Mouse (Mus musculus) embryonic fibroblast, embryonic 13.5 days (primary cell): Measurements from ENCODE around the gene Palld.

Source experiments
- CTCF ChIP-seq: IDR thresholded peaks from 2 replicates; pipeline ENCODE4 v1.5.1; 2011; ENCODE audit warnings: mild to moderate bottlenecking, control low read depth, low read length, moderate library complexity, borderline replicate concordance; ENCODE audit not compliant: insufficient read depth
- POLR2A ChIP-seq: IDR thresholded peaks from 2 replicates; pipeline ENCODE4 v1.6.1; 2011; ENCODE audit warnings: low read depth, mild to moderate bottlenecking, control low read depth, low read length, moderate library complexity

DNA sequence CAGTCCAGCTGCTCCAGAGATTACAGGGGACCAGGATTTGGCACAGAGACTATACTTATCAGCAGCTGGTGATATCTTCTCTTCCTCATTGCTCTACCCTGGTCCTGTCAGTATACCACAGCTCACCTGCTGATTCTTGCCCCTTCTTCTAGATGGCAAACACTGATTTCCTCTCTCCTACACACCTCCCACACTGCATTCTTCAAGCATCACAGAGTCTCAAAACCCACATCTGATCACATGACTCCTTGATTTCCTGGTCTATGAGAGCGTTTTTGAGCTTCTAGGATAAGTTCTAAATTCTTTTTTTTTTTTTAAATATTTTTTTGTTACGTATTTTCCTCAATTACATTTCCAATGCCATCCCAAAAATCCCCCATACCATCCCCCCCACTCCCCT, 331.9 kb downstream of the Palld start:
- TF ChIP-seq CTCF (no peak), POLR2A (no peak)
